Mouse (Mus musculus) heart, postnatal 4 days (tissue): ENCODE results near the gene Ccdc89. TPM values are rescaled to one million over a fixed set of nuclear protein-coding genes. Genes with fewer than 3 reads are reported as not detected.

Experiments
- DNase-seq: peaks from one replicate; pipeline ENCODE4 v3.0.0; 2021
- total RNA-seq, 2 experiments: library from RNA; stranded (reverse); gene quantifications; 2 replicates each; pipeline ENCODE4 v1.2.3; 2021

The Ccdc89 gene
- under 1 TPM; 0.38 to 0.52 TPM for total RNA-seq

GRCm38 (mm10) chr7:90426020-90427001 is at the start of gene Ccdc89:
TSS of gene Ccdc89 (plus strand) at chr7:90426577.
- DNase-seq = peak; percentile 83

DNA sequence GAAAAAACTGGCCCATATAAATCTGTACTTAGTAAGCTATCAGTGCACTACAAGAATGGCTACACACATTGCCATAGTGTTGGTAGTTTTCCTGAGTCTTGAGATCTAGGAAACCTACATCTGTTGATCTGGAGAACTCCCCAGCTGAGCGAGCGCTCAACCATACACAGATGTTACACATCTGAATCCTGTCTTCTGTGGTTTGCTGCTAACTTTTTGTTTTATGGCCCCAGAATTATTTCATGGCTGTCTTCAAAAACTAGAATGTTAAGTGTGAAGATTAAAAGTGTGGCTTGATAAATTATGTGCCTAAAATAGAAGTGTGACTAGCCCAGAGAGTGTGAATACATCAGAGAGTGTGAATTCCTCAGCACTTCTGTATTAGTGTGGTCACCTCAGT is 42.0 kb upstream of the Ccdc89 start:
- DNase-seq = no peak

GRCm38 (mm10) chr7:90386885-90387459 is 39.4 kb upstream of the Ccdc89 start:
- peak; percentile 39 for DNase-seq

DNA sequence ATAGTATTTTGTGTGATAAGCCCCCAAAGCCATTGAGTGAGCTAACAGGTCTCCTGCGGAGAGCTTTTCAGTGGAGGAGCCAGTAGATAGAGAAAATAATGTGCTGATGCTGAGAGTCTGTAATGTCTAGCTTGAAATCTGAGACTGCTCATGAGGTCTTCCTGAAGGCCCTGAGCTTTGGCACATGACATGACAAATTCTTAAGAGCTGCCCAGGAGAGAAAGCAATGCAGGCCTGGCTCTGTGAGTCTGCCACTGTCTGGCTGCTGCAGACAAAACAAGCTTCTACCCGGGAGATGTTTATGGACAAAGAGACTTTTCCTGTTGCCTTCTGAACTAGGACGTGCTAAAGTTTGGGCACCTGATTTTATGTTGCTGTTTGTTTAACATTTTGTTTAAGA is 36.6 kb upstream of the Ccdc89 start:
- DNase-seq = no peak

- no peak for DNase-seq
Observed at GRCm38 (mm10) chr7:90395073-90395472, 31.3 kb upstream of the Ccdc89 start.

DNA sequence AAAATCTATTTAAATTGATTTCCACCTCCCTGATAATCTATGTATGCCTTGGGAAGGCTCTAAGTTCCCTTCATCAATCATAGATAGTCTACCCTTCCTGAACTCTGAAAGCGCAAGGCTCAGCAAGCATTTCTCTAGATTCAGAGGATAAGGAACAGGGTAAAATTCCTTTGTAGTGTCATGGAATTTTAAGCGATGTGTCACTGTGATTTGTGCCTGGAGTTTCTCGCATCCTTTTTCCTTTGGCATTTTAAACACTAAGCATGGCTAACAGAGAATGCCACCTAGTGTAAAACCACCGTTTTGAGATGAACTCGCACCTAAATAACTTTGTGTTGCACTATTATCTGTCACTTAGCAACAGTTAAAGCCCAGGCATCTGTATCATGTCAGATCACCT is 30.4 kb upstream of the Ccdc89 start:
- DNase-seq = no peak

DNA sequence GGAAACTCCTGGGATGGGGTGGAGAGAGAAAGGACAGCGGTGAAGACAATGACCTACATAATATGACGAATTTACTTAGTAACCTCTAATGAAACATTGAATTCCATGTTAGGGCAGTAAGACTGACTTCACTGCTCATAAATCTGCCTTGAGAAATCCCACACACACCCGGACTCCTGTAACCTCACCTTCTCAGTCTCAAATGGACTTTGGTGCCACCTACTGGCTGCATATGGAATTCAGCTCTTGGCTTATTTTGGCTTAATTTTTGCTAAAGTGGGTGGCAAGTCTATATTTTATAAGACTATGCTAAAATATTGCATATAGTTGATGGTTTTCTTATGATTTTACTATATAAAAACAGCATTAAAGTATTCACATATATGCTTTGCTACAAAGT is 16.4 kb upstream of the Ccdc89 start:
- peak; percentile 81 for DNase-seq

GRCm38 (mm10) chr7:90427006-90427405 is 629 bp downstream of the Ccdc89 start:
- DNase-seq = peak; percentile 22

DNA sequence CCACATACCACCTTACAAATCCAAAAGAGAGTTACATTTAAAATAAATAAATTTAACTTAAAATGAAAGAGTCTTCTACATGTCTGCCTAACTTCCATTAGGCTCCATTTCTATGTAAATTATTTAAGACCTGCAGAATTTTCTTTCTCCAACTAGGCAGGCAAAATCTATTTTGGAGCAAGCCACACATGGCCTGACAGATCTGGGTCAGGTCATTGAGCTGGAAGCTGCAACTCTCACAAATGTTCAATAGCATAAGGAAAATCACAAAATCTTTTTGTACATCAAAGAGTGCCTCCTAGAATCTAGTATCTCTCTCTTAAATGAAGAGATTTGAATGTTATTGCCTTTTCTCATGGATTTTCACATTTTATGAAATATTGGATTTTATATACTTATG is 5.8 kb downstream of the Ccdc89 start:
- DNase-seq = no peak

DNA sequence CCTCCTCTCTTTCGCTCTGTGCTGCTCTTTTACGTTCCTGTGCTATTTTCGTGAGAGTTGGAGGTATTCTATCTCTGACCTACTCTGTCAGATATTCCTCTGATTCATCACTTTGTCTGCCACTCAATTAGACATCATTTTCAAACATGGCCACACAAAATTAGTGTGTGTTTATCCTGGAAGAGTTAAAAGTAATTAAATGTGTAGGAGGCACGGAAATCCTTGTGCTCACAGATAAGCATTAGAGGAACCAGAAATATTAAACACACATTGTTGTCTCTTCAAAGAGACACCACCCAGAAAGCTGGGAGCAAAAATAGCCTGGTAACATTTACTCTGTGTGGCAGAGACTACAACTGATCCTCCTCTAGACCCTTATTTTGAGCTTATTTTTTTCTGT is 13.7 kb downstream of the Ccdc89 start:
- DNase-seq = no peak

- no peak for DNase-seq
Observed at GRCm38 (mm10) chr7:90442070-90442469, 15.7 kb downstream of the Ccdc89 start.

GRCm38 (mm10) chr7:90442518-90443080 is 16.2 kb downstream of the Ccdc89 start, which contains the start of gene Crebzf:
TSS of gene Crebzf (plus strand) at chr7:90442729.
- DNase-seq = peak; percentile 97

- DNase-seq = peak; percentile 79
Observed at GRCm38 (mm10) chr7:90443101-90444091, 17.0 kb downstream of the Ccdc89 start.

DNA sequence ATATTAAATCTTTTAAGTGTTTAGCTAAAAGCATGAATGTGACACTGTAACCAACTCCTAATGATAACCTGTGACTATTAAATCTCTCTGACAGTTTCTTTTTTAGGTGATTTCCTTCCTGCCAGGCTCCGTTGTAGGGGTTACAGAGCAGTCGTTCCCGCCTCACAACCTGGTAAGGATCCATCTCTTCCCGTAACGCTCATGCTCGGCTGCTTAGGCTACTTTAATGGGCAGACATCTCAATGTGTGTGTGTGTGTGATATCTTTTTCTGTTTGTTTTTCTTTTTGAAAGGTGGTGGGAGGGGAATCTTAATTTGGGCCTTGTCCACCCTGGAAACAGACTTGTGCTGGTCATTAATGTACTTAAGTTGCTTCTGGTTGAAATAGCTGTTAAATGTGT is 17.8 kb downstream of the Ccdc89 start:
- DNase-seq = no peak

DNA sequence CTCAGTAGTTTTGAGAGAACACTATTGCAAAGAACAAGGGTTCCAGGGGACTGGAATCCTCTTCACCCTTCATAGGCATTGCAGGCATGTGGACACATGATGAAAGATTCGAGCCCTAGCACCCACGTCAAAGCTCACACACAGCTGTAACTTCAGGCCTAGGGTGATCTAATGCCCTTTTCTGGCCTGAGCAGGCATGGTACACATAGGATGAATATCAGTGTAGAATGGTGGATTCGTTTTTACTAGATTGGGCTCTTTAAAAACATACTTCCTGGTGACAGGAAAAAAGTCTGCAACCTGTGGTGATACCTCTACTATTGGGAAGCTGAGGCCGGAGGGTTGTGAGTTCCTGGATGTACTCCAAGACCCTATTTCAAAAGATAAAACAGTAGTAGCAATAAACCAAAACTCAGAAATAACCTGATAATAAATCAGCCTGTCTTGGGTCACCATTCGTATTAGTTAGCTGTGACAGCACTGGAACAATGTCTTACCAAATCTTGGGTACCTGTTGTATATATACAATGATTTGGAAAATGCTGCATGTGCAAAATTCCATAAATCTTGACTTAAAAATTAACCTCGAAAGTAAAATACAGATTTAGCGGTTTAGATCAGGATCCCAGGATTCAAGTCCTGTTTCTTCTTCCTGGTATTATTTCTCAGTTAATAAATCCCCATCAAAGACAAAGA is 29.9 kb downstream of the Ccdc89 start:
- no peak for DNase-seq

- DNase-seq = peak; percentile 87
Observed at GRCm38 (mm10) chr7:90456845-90457468, 30.6 kb downstream of the Ccdc89 start, which contains the start of gene Tmem126a. TSS of gene Tmem126a (minus strand) at chr7:90457229.

DNA sequence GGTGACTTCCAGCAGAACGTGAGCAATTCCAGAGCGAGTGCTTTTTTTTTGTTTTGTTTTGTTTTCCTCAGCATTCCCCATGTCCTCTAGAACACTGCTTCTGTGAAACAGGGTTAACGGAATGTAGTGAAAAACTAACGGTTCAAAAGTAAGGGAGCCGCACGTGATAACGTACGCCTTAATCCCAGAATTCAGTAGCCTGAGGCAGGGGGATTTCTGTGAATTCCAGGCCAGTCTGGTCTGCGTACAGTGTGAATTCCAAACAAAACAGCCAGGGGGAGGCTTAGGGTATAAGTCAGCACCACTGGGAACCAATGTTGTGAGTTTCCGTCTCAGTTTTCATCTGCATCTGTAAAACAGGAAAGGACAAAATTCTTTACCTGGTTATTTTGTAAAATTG is 31.1 kb downstream of the Ccdc89 start:
- DNase-seq = no peak

DNA sequence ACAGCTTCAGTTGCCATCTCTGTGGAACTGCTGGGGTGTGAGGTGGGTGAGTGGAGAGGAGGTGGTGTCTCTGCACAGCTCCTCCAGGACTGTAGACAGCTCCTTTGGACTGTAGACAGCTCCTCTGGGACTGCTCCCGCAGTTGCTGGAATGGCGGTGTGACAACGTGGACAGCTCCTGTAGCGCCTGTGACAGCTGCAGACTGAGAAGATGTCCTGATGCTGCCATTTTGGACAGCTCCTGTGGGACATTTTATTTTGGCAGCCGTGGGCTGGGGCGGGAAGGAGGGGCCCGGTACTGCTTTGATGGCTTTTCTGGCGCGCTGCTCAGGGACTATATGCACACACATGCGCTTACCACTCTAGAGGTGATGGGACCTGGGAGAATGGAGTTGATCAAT is 34.0 kb downstream of the Ccdc89 start:
- peak; percentile 36 for DNase-seq

DNA sequence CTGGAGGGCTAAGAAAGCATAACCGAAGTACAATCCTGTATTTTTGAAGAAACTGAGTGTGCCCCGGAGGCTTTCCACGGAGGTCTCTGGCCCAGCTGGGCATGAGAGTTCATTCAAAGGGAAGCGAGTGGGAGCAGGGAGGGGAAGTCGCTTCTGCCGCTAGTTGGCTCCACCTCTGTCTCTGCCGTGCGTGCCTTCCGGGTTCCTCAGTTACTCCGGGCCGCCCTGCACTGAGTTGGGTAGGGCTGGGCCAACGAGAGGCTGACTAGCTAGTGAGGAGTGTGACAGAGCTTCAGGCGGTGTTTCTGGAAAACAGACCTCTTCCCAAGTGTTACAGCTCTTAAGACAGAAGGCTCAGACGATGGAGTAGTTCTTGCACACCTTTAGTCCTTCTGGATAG is 34.6 kb downstream of the Ccdc89 start:
- DNase-seq = peak; percentile 47

GRCm38 (mm10) chr7:90461441-90461840 is 35.1 kb downstream of the Ccdc89 start:
- DNase-seq = no peak

- DNase-seq = no peak
Observed at GRCm38 (mm10) chr7:90473511-90473910, 47.1 kb downstream of the Ccdc89 start.
